Mouse (Mus musculus) kidney, postnatal 25 days (tissue): Measurements from ENCODE around the gene Tpm4.
A peak's percentile ranks its signal among the peaks of the same experiment; 100 is the strongest.

ENCODE experiments used
- DNase-seq, 2 experiments: peaks; one replicate each; pipeline ENCODE4 v3.0.0; 2021; ENCODE audit warnings: mixed read lengths in 2 of 2

The Tpm4 gene

GRCm38 (mm10) chr8:72143256-72143824 is 8.6 kb downstream of the Tpm4 start:
- no peak for DNase-seq

GRCm38 (mm10) chr8:72144345-72144975 is 9.7 kb downstream of the Tpm4 start:
- DNase-seq, result no peak

GRCm38 (mm10) chr8:72145511-72145910 is 10.7 kb downstream of the Tpm4 start:
- no peak for DNase-seq

GRCm38 (mm10) chr8:72146056-72146455 is 11.3 kb downstream of the Tpm4 start:
- DNase-seq, result no peak

GRCm38 (mm10) chr8:72146556-72146955 is 11.8 kb downstream of the Tpm4 start:
- DNase-seq, result no peak

- DNase-seq, result peak in 1 of 2 experiments; percentile 31
Observed at GRCm38 (mm10) chr8:72147266-72147665, 12.5 kb downstream of the Tpm4 start.

- DNase-seq, result no peak
Observed at GRCm38 (mm10) chr8:72149056-72149455, 14.3 kb downstream of the Tpm4 start.

GRCm38 (mm10) chr8:72151418-72152078 is 16.8 kb downstream of the Tpm4 start:
- no peak for DNase-seq

GRCm38 (mm10) chr8:72153382-72153781 is 18.6 kb downstream of the Tpm4 start:
- no peak for DNase-seq

GRCm38 (mm10) chr8:72158096-72158495 is 23.3 kb downstream of the Tpm4 start:
- DNase-seq, result peak in 1 of 2 experiments; percentile 26

GRCm38 (mm10) chr8:72158726-72159125 is 24.0 kb downstream of the Tpm4 start:
- DNase-seq, result peak in 1 of 2 experiments; percentile 21

- no peak for DNase-seq
Observed at GRCm38 (mm10) chr8:72160007-72160406, 25.2 kb downstream of the Tpm4 start.

- DNase-seq, result peak; percentile 99 to 100
Observed at GRCm38 (mm10) chr8:72160707-72161697, 26.2 kb downstream of the Tpm4 start, which contains the start of gene Rab8a. Gene Rab8a (plus strand): TSS chr8:72161200.

- DNase-seq, result peak in 1 of 2 experiments; percentile 15
Observed at GRCm38 (mm10) chr8:72162821-72163220, 28.0 kb downstream of the Tpm4 start.

- DNase-seq, result no peak
Observed at GRCm38 (mm10) chr8:72169098-72169668, 34.4 kb downstream of the Tpm4 start.

- peak; percentile 66 to 86 for DNase-seq
Observed at GRCm38 (mm10) chr8:72169681-72170249, 35.0 kb downstream of the Tpm4 start.

GRCm38 (mm10) chr8:72177346-72177925 is 42.7 kb downstream of the Tpm4 start:
- DNase-seq, result peak; percentile 59 to 87

- no peak for DNase-seq
Observed at GRCm38 (mm10) chr8:72183554-72184202, 48.9 kb downstream of the Tpm4 start.

- DNase-seq, result no peak
Observed at GRCm38 (mm10) chr8:72187793-72188331, 53.1 kb downstream of the Tpm4 start.

- no peak for DNase-seq
Observed at GRCm38 (mm10) chr8:72189417-72190214, 54.8 kb downstream of the Tpm4 start, which contains the start of gene Hsh2d. Gene Hsh2d (plus strand): TSS chr8:72189638.
